Mouse (Mus musculus): Measurements from ENCODE around the gene Gngt2.
A peak's percentile ranks its signal among the peaks of the same experiment; 100 is the strongest.
"Not testable (repeated sequence)": the region's sequence is repeated elsewhere in the genome, so short reads cannot be mapped to it uniquely, and the experiment has no call there.

Gngt2 gene

GRCm38 (mm10) chr11:95840694-95841497 lies 3.9 kb downstream of the Gngt2 start:
- no peak for DNase-seq (ENCODE audit: low read depth, low spot score)

DNA sequence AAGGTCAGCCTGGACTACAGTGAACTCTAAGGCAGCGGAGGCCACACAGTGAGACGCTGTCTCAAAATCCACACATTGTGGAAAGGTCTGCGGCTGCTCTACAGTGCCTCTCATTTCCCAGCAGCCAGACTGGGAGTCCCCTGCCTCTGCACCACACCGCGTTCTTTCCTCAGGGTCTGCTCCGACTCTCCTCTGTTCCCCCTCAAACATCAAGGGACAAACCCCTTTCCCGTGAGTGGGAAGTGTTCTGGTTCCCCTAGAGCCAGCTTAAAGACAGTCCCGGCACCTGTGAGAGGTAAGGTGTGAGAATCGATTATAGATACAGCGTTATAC lies 4.4 kb downstream of the Gngt2 start:
- no peak for DNase-seq (ENCODE audit: low read depth, low spot score)

DNA sequence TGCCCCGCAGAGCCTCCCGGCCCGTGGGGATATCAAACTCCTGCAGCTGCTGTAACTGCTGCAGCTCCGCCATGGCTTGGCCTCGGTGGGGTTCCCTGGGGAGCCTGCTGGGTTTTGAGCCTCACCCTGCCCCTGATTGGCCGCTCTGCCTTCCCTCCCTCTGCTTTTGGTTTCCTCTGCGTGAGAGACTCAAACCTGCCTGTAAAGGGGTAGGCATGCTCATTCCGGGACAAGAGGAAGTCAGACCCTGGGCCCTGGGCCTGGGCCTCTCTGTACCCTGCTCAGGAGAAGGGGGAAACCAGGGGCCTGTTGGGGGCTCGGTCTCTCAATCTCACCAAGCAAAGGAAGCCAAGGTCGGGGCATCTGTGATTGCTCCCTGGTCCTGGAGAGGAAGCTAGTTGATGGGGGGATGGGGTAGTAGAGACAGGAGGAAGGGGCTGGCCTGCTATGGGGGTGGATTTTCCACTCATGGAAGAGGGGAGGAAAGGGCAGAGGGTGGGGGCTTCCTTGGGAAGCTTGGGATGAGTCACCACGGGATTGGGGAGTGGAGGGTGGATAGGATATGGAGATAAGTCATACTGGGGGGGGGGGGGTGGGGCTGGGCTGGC lies 5.2 kb downstream of the Gngt2 start, which contains the start of gene Abi3:
Gene Abi3 (minus strand): TSS at position 403 of the 608 bp plus-strand sequence.
- DNase-seq (ENCODE audit: low read depth, low spot score) = peak; percentile 77

- DNase-seq (ENCODE audit: low read depth, low spot score) = no peak
Observed at GRCm38 (mm10) chr11:95842953-95843352, 5.9 kb downstream of the Gngt2 start.

DNA sequence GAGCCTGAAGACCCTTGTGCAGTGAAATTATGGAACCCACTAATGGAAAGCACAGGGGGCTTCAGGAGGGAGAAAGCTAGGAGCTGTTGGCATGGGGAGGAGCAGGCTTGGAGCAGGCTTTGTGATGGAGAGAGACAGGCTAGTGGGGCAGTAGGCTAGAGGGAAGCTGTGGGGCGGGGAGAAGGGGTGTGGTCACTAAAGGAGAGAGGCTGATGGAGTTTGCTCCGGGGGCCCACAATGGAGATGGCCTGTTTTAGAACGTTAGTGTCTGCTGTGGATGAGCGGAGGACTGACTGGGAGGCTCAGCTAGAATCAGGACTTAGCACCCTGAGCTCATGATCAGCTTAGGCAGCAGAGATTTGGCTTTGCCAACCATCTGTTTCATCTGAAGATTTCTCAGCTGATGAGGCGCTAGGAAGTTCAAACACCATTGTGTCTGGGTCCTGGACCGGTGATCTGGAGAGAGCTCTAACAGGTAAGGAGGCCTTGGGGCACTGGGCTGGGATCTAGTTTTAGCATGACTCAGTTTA lies 6.5 kb downstream of the Gngt2 start:
- DNase-seq (ENCODE audit: low read depth, low spot score) = no peak

- DNase-seq (ENCODE audit: low read depth, low spot score) = no peak
Observed at GRCm38 (mm10) chr11:95844935-95845334, 7.9 kb downstream of the Gngt2 start.

DNA sequence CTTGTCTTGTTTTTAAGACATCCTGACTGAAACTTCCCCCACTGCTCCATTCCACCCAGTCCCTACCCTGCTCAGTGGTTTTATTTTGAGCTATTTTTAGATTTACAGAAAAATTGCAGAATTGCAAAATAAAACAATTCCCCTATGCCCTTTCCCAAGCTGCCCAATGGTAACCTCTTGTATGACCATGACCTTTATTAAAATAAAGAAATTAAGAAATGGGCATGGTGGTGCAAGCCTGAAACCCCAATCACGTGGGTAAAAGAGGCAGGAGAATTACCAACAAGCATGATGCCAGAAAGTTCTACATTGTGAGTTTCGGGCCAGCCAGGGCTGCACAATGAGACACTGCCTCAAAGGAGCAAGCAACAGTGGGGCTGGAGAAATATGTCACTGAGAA lies 13.9 kb downstream of the Gngt2 start:
- no peak for DNase-seq (ENCODE audit: low read depth, low spot score)

- DNase-seq (ENCODE audit: low read depth, low spot score) = peak; percentile 58
Observed at GRCm38 (mm10) chr11:95853684-95854083, 16.7 kb downstream of the Gngt2 start.

- peak; percentile 69 for DNase-seq (ENCODE audit: low read depth, low spot score)
Observed at GRCm38 (mm10) chr11:95857306-95857705, 20.3 kb downstream of the Gngt2 start.

DNA sequence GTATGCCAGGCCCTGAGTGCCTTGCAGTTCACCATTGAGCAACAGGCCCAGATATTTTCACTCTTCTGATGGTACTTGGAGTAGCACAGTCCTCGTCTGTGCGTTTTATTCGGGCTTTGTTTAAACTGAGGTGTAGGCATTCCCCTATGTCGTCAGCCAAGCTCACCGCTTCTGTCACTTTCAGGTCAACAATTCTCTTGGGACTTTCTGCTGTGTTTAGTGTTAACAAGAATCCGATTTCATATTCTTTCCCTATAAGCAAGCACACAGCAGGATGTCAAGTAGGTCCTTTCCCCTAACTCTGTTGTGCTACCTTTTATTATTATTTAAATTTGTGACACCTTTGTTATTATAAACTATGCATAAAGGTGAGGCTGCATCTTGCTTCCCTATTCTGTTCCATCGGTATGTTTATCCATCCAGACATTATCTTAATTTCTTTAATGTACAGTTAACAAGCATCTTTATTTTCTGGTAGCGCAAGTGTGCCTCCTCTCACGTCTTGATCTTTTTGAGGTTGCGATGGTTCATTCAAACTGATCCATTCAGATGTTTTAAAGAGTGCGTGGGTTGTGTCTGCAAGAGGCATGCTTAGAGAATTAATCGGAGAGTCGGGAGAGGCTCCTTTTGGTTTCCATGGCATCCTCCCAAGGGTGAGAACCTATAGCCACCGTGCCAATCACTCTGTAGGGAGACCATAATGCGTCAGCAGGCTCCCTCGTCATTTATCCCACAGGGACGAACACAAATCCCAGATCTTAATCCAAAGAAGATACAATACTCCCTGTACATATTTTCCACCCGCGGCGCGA lies 20.9 kb downstream of the Gngt2 start:
- peak; percentile 76 for DNase-seq (ENCODE audit: low read depth, low spot score)

GRCm38 (mm10) chr11:95858528-95859467 lies 21.8 kb downstream of the Gngt2 start:
- DNase-seq (ENCODE audit: low read depth, low spot score) = peak; percentile 99

GRCm38 (mm10) chr11:95859468-95859855 lies 22.4 kb downstream of the Gngt2 start:
- peak; percentile 85 for DNase-seq (ENCODE audit: low read depth, low spot score)

DNA sequence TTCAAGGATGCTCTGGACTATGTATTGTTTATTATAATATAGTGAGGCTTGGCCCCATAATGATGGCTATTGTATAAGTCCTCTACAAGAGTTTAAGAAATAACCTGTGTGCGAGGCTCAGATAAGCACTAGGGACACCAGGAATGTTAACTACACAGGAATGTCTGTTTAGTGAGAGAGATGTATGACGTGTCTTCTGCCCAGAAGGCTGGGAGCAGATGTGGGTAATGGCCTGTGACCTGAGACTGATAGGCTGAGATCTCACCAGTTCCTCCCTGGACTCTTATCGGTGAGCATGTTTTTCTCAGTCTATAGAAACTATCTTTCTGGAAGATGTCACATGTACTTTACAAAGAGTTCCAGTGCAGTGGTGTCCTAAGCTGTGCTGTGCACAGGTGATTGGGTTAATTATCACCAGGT lies 23.1 kb downstream of the Gngt2 start:
- peak; percentile 46 for DNase-seq (ENCODE audit: low read depth, low spot score)

- no peak for DNase-seq (ENCODE audit: low read depth, low spot score)
Observed at GRCm38 (mm10) chr11:95861397-95861796, 24.4 kb downstream of the Gngt2 start.

DNA sequence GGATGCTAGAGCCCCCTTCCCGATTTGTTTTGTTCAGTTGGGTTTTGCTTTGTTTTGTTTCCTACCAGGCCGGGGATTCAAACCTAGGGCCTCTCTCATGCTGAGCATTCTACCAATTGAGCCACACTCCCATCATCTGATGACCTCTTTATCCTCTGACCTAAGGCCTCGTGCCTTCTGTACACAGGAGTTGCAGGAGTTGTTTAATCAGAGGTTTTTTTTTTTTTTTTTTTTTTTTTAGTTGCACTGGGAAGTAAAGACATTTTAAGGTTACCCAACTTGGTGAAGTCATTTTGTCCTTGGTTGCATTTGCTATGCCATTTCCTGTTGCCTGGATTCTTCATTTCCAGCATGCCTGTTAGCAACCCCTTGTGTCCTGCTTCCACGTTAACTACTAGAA lies 32.4 kb downstream of the Gngt2 start:
- no peak for DNase-seq (ENCODE audit: low read depth, low spot score)

- DNase-seq (ENCODE audit: low read depth, low spot score) = no peak
Observed at GRCm38 (mm10) chr11:95869918-95870470, 33.0 kb downstream of the Gngt2 start.

GRCm38 (mm10) chr11:95875804-95876203 lies 38.8 kb downstream of the Gngt2 start:
- DNase-seq (ENCODE audit: low read depth, low spot score) = peak; percentile 85

DNA sequence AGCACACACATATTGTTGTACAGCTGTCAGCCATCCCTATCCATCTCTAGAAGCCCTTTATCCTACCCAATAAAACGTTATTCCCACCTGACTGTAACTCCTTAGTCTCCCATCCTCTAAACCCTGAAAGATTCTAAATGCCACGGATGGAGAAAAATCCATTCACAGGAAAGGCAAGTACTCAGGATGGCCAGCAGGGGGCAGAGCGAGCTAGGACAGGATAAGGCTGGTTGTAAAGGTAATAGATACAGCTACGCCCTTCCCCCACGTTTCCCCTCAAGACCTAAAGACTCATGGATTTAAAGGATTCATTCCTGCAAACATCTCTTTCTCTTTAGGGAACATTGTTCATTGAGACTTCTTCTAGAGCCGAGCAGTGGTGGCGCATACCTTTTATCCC lies 39.3 kb downstream of the Gngt2 start:
- peak; percentile 91 for DNase-seq (ENCODE audit: low read depth, low spot score)

DNA sequence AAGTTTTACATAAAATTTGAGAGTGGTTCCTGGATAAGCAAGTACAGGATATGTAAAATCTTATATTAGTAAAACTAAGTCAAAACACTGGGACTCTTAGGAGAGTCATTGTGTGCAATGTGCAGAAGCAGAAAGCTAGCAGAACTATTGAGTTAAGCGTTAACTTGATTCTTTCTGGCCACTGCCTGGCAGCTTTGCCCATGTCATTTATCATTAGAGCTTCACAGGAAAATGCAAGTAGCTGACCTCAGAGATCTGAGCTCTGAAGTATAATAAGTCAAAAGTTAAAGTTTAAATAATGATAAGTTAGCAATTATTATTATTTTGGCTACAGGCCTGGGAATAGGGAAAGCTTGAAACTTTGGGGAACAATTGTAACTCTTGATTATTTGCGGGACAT lies 42.8 kb downstream of the Gngt2 start:
- not testable (repeated sequence) for DNase-seq (ENCODE audit: low read depth, low spot score)

DNA sequence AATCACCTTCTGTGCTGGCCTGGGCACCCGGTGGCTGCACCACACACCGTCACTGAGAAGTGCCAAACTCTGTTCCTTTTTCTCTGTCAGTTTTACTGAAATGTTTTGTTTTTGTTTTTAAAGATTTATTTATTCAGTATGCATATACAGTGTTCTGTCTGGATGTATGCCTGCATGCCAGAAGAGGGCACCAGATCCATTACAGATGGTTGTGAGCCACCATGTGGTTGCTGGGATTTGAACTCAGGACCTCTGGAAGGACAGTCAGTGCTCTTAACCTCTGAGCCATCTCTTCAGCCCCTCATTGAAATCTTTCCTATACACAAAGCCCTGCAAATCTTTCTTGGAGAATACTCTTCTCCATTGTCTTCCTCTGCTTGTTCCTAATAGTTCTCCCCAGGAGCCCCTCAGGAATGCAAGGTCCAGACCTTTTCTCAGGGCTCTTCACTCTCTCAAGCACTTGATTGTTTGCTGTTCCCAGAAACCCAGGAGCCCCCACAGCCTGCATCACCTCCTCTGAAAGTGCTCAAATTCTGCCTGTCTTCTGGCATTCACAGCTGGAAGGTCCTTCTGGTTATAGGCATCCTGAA lies 53.5 kb downstream of the Gngt2 start:
- peak; percentile 85 for DNase-seq (ENCODE audit: low read depth, low spot score)

Measured in R1 (cell line).